Mouse (Mus musculus) spleen, postnatal 36 days (tissue): ENCODE data around the gene Mtor.

Source experiments
- DNase-seq, 2 experiments: peaks; one replicate each; pipeline ENCODE4 v3.0.0; 2022; ENCODE audit warnings: low spot score in 2 of 2, mixed read lengths in 1 of 2

Gene Mtor

DNA sequence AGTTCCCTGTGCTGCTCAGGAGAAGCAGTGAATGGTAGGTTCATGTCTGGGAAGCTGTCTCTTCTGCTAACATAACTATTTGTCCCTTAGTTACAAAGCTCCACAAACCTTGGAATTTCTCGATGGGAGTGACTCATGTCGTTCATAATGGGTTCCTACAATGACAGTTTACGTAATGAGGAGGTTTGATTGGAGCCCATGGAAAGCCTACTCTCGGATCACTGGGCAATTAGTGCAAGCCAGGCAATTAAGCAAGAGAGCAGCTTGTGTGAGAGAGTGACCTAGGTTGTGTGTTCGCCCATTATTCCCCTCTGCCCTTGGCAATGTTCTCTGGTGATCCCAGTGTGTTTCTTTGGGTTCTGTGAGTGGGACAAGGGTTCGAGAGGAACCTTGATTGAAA lies 147.5 kb downstream of the Mtor start:
- DNase-seq, result no peak

DNA sequence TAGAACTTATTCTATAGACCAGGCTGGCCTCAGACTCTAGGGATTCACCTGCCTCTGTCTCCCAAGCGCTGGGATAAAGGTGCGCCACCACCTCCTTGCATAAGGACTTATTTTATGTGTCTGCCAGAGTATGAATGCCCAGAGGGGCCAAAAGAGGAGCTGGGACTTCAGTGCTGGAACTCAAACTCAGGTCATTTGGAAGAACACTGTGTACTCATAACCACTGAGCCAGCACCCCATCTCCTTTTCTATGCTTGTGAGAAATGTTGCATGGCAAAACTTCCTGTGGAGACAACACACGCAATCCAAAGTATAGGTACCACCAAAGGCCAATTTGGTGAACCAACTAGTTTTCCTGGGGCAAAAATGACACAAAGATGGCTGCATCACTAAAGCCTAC lies 148.3 kb downstream of the Mtor start:
- no peak for DNase-seq

- no peak for DNase-seq
Measured at GRCm38 (mm10) chr4:148598826-148599225, 150.4 kb downstream of the Mtor start.

GRCm38 (mm10) chr4:148600316-148600715 lies 151.9 kb downstream of the Mtor start:
- DNase-seq, result no peak

DNA sequence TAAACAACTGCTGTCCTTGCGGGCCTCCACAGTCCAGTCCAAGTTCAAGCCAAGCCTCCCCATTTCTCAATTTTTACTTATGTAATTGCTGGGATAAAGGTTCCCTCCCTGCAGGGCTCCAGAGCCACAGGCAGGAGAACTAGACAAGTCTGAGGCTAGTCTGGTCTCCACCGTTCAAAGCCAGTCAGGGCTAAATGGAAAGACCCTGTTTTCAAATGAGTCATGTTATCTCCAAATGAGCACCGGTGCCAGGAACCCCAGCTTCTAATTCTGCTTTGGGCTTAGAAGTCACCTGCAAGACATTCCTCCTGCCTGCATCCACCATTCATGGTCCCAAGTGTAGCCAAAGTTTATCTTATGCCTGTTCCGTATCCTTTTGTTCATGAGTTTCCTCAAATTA lies 153.5 kb downstream of the Mtor start:
- DNase-seq, result no peak

DNA sequence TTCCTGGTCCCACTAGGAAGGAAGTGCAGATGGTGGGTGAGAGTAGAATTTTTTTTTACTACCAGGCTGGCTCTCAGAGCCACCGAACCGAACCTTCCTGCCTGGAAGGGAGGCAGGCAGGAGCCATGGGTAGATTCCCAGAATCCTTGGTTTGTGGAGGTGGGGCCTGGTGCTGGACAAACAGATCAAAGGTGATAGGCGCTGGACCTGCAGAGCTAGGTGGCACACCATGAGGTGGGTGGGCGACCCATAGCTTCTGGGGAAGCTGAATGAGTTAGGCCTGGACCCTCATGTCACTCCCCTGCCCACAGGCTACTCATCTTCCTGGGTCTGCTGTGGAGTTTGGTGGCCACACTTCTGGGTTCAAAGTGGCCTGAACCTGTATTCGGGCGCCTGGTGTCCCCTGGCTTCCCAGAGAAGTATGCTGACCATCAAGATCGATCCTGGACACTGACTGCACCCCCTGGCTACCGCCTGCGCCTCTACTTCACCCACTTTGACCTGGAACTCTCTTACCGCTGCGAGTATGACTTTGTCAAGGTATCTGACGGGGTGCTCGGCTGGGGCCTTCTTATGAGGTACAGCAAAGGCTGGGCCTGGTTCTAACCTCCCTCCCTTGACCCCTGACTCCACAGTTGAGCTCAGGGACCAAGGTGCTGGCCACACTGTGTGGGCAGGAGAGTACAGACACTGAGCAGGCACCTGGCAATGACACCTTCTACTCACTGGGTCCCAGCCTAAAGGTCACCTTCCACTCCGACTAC lies 154.1 kb downstream of the Mtor start, which contains the start of gene Masp2:
Gene Masp2 (plus strand): TSS at position 198 of the 764 bp plus-strand sequence.
- DNase-seq, result no peak

DNA sequence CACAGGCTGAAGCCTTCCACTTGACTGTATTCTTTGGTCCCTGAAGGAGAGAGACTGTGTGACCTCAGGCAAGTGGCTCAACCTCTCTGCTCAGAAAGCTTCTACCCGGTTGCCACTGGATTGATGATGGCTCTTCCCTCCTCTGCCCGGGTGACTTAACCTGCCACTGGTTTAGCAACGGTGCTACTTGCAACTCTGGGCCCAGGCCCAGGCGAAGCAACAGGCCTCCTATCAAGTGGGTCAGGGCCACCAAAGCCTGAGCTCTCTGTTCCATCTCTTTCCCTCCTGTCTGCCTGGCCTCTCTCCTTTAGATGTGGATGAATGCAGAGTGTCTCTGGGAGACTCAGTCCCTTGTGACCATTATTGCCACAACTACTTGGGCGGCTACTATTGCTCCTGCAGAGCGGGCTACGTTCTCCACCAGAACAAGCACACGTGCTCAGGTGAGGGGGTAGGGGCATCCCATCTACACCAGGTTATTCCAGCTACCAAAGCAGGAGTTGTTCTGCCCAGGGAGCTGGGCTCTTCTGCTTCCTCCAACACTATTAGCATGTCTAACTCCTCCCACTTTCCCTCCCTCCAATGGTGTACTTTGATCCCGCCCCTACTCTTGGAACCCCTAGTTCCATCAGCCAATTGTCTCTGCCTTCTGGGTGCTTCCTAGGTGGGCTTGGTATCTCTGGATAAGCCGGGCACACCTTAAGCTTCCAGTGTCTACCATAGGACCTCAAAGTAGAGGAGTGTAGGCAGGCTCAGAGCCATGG lies 155.1 kb downstream of the Mtor start:
- no peak for DNase-seq

- no peak for DNase-seq
Measured at GRCm38 (mm10) chr4:148604141-148604540, 155.7 kb downstream of the Mtor start.

DNA sequence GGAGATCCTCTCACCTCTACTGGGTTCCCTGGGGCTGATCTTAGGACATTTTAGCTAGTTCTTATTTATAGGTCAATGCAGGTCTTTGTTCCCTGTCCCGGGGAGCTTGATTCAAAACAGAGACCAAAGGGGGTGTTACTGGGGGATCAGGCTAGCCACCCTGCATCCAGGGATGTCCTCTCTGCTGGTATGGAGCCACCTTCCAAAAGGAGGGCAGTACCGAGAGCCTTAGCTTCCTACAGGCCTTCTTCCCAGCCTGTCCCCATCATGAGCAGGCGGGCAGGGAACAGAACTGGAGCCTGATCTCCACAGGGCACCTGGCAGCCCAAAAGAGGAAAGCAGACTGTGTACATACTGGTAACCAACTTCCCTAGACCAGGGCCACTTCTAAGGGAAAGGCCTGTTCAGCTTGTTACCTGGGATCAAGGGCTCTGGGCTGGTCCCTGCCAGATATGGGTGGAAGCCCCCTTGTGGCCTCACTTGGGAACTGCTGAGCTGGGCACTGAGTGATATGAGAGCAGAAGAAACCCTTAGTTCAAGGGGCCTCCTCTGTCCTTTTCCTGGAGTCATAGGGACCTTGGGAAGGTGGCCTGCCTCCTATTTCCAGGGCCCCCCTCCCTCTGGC lies 156.2 kb downstream of the Mtor start:
- peak; percentile 50 for DNase-seq
